Mouse (Mus musculus): ENCODE data around the gene Pla2g4d. TPM values are rescaled to one million over a fixed set of nuclear protein-coding genes. Genes with fewer than 3 reads are reported as not detected.

Pla2g4d gene
- polyA plus RNA-seq, 1 experiment = not detected

DNA sequence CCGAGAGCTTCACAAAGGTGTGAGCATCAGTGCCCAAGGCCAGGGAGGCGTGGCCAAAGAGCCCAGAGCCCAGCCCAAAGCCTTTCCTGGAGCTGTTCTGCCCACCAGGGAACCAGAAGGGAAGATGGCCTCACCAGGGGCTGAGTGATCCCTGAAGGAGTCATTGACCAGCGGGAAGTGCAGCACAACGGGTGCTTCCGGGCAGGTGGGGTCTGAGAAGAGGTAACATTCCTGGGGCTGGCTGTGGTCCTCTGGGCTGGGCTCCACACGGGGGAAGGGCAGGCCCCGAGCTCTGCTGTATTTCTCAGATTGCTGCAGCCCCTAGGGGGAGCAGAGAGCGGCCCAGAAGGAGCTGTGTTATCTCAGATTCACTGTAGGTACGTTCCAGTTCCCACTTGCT lies 20.4 kb downstream of the Pla2g4d start:
- Histone ChIP-seq H3K4me3 (ENCODE audit: insufficient read depth, low read length) (no peak overlapping the region), H3K4me1 (ENCODE audit: control insufficient read depth, insufficient read depth, low read length) (no peaks in the 10 kb centered on the region), H3K27ac (ENCODE audit: insufficient read depth, low read length) (no peak overlapping the region)
- TF ChIP-seq POLR2A (IDR thresholded peaks at IDR 0.05; ENCODE audit: low read depth, low read length) (no peak), CTCF (IDR thresholded peaks at IDR 0.05; ENCODE audit: borderline replicate concordance, insufficient read depth, low read length) (no peak)

- TF ChIP-seq CTCF (IDR thresholded peaks at IDR 0.05; ENCODE audit: borderline replicate concordance, insufficient read depth, low read length) = no peak
- no peak for TF ChIP-seq POLR2A (IDR thresholded peaks at IDR 0.05; ENCODE audit: low read depth, low read length)
- H3K4me1 ChIP-seq (ENCODE audit: control insufficient read depth, insufficient read depth, low read length) = no peaks in the 10 kb centered on the region
- no peak overlapping the region for H3K4me3 ChIP-seq (ENCODE audit: insufficient read depth, low read length)
- no peak overlapping the region for H3K27ac ChIP-seq (ENCODE audit: insufficient read depth, low read length)
Measured at GRCm38 (mm10) chr2:120265523-120265922, 23.5 kb downstream of the Pla2g4d start.

GRCm38 (mm10) chr2:120264858-120265257 lies 24.1 kb downstream of the Pla2g4d start:
- no peak overlapping the region for H3K27ac ChIP-seq (ENCODE audit: insufficient read depth, low read length)
- no peak overlapping the region for H3K4me3 ChIP-seq (ENCODE audit: insufficient read depth, low read length)
- TF ChIP-seq POLR2A (IDR thresholded peaks at IDR 0.05; ENCODE audit: low read depth, low read length) (no peak), CTCF (IDR thresholded peaks at IDR 0.05; ENCODE audit: borderline replicate concordance, insufficient read depth, low read length) (no peak)
- no peaks in the 10 kb centered on the region for H3K4me1 ChIP-seq (ENCODE audit: control insufficient read depth, insufficient read depth, low read length)

GRCm38 (mm10) chr2:120262876-120263275 lies 26.1 kb downstream of the Pla2g4d start:
- H3K4me3 ChIP-seq (ENCODE audit: insufficient read depth, low read length) = no peak overlapping the region
- H3K27ac ChIP-seq (ENCODE audit: insufficient read depth, low read length) = no peak overlapping the region
- TF ChIP-seq CTCF (IDR thresholded peaks at IDR 0.05; ENCODE audit: borderline replicate concordance, insufficient read depth, low read length) (no peak), POLR2A (IDR thresholded peaks at IDR 0.05; ENCODE audit: low read depth, low read length) (no peak)
- H3K4me1 ChIP-seq (ENCODE audit: control insufficient read depth, insufficient read depth, low read length) = no peaks in the 10 kb centered on the region

GRCm38 (mm10) chr2:120261346-120261745 lies 27.7 kb downstream of the Pla2g4d start:
- H3K4me3 ChIP-seq (ENCODE audit: insufficient read depth, low read length) = no peak overlapping the region
- H3K4me1 ChIP-seq (ENCODE audit: control insufficient read depth, insufficient read depth, low read length) = no peaks in the 10 kb centered on the region
- no peak overlapping the region for H3K27ac ChIP-seq (ENCODE audit: insufficient read depth, low read length)
- TF ChIP-seq POLR2A (IDR thresholded peaks at IDR 0.05; ENCODE audit: low read depth, low read length) (no peak), CTCF (IDR thresholded peaks at IDR 0.05; ENCODE audit: borderline replicate concordance, insufficient read depth, low read length) (no peak)

- no peak overlapping the region for H3K4me3 ChIP-seq (ENCODE audit: insufficient read depth, low read length)
- H3K27ac ChIP-seq (ENCODE audit: insufficient read depth, low read length) = no peak overlapping the region
- no peaks in the 10 kb centered on the region for H3K4me1 ChIP-seq (ENCODE audit: control insufficient read depth, insufficient read depth, low read length)
- TF ChIP-seq POLR2A (IDR thresholded peaks at IDR 0.05; ENCODE audit: low read depth, low read length) (no peak), CTCF (IDR thresholded peaks at IDR 0.05; ENCODE audit: borderline replicate concordance, insufficient read depth, low read length) (no peak)
Measured at GRCm38 (mm10) chr2:120256259-120256658, 32.7 kb downstream of the Pla2g4d start.

- H3K4me1 ChIP-seq (ENCODE audit: control insufficient read depth, insufficient read depth, low read length) = no peaks in the 10 kb centered on the region
- no peak overlapping the region for H3K27ac ChIP-seq (ENCODE audit: insufficient read depth, low read length)
- TF ChIP-seq CTCF (IDR thresholded peaks at IDR 0.05; ENCODE audit: borderline replicate concordance, insufficient read depth, low read length) = no peak
- TF ChIP-seq POLR2A (IDR thresholded peaks at IDR 0.05; ENCODE audit: low read depth, low read length) = no peak
- no peak overlapping the region for H3K4me3 ChIP-seq (ENCODE audit: insufficient read depth, low read length)
Measured at GRCm38 (mm10) chr2:120252644-120253043, 36.4 kb downstream of the Pla2g4d start.

DNA sequence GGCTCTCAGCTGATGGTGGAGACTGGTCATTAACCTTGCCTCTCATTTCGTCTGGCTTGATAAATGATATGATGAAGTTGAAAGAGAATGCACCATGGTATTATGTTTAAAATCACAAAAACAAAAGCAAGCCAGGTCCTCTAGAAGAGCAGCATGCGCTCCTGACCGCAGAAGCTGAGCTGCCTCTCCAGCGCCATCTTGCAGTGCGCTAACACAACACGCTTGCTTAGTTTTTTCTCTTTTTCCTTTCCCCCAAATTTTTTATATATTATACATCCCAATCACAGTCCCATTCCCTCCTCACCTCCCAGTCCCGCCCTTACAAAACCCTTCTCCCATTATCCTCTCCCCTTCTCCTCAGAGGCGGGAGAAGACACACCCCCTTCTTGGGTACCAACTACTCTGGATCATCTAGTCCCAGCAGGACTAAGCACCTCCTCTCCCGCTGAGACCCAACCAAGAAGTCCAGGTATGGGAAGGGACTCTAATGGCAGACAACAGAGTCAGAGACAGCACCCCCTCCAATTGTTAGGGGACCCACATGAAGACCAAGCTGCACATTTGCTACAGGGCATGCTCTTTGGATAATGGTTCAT lies 43.5 kb downstream of the Pla2g4d start:
- no peak overlapping the region for H3K27ac ChIP-seq (ENCODE audit: insufficient read depth, low read length)
- peaks cover 3% of the 10 kb centered on the region; the same call in 1 of the 2 replicates for H3K4me1 ChIP-seq (ENCODE audit: control insufficient read depth, insufficient read depth, low read length)
- peak overlapping the region; percentile 7 for H3K4me3 ChIP-seq (ENCODE audit: insufficient read depth, low read length)
- peak; percentile 73; the same call in 1 of the 2 replicates for TF ChIP-seq CTCF (IDR thresholded peaks at IDR 0.05; ENCODE audit: borderline replicate concordance, insufficient read depth, low read length)
- no peak for TF ChIP-seq POLR2A (IDR thresholded peaks at IDR 0.05; ENCODE audit: low read depth, low read length)

DNA sequence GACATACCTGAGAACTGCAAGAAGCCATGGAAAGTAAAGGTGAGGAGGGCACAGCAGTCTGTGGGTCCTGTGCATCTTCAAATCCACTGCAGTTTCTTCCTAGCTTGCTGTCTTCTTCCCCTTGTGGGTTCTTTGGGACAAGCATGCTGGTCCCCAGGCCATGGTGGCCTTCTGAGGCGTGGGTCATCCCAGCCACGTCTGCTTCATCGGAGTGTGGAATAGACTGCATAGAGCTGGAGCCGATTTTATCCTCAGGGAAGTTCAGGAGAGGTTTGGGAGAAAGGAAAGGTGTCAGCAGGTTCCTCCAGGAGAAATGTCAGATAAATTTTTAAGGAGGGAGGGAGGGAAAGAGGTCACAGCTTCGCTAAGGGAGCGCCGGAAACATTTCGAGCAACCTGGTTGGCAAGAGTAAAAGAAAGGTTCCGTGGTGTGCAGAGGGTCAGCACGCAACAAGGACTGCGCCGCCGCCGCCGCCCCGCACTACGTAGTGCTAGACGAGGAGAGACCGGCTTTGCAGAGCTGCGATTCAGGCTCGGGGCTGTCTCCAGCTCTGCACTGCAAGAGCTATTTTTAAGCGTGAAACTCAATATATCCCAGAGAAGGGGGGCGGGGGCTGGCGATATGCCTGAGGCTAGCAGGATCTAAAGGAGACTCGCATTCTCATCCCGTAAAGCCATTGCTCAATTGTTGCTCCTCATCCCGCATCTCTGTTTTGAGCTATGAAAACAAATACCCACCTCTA lies 44.1 kb downstream of the Pla2g4d start, which contains the start of gene Pla2g4e:
Gene Pla2g4e (minus strand): TSS at position 657 of the 742 bp plus-strand sequence.
- no peak within 1 kb of the TSS for H3K27ac ChIP-seq (ENCODE audit: insufficient read depth, low read length)

DNA sequence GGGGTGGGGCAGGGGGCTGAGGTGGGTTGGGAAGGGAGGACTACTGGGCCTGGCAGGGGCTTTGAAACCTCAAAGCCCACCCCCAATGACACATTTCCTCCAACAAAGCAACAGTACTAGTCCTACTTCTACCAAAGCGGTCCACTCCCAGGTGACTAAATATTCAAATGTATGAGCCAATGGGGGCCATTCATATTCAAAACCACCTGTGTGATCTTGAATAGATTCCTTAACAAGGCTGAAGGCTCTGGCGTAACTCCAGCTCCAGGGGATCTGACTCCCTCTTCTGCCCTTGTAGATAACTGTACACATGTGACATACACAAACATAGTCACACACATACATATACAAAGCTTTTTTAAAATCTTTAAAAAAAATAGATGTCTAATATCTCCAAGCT lies 45.0 kb downstream of the Pla2g4d start:
- Histone ChIP-seq H3K27ac (ENCODE audit: insufficient read depth, low read length) (no peak overlapping the region), H3K4me1 (ENCODE audit: control insufficient read depth, insufficient read depth, low read length) (peaks cover 3% of the 10 kb centered on the region; the same call in 1 of the 2 replicates), H3K4me3 (ENCODE audit: insufficient read depth, low read length) (no peak overlapping the region)
- TF ChIP-seq POLR2A (IDR thresholded peaks at IDR 0.05; ENCODE audit: low read depth, low read length) (no peak), CTCF (IDR thresholded peaks at IDR 0.05; ENCODE audit: borderline replicate concordance, insufficient read depth, low read length) (no peak)

More for the DNA sequence above, 44.1 kb downstream of the Pla2g4d start, which contains the start of gene Pla2g4e:
- Histone ChIP-seq H3K4me1 (ENCODE audit: control insufficient read depth, insufficient read depth, low read length) (peaks cover 3% of the 10 kb centered on the region; the same call in 1 of the 2 replicates), H3K4me3 (ENCODE audit: insufficient read depth, low read length) (peak within 1 kb of the TSS; percentile 7)
- TF ChIP-seq CTCF (IDR thresholded peaks at IDR 0.05; ENCODE audit: borderline replicate concordance, insufficient read depth, low read length) = no peak
- TF ChIP-seq POLR2A (IDR thresholded peaks at IDR 0.05; ENCODE audit: low read depth, low read length) = no peak
